17 mouse cellular contexts compared by ENCODE assay signal in the genomic region with DNA sequence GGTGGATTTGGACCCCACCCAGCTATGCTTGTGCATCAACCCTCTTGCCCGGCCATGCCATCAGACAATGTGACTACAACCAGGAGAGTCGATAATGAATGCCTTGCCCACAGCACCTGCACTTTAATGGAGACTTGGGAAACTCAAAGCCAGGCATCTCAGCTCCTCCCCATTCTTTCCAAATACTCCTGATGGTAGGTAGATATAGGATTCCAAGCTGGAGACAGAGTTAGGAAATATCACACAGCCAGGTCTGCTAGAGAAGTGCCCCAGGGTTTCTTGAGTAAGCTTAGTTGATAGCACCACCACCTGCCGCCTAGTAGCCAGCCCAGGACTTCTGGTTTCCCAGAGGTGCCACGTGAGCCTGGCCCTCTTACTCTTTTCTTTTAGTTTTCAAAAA.
"Had no signal": no experiment of that assay in that cellular context is flagged by ENCODE, and none has a peak within 500 bp of the region (broad histone marks: within the 10 kb centered on the region; RNA-seq: fewer than 3 reads in every experiment).

No protein-coding gene starts in this region.

- DNase-seq: retina, postnatal 1 day; right cerebral cortex, adult 18-20 months; right cerebral cortex, postnatal 14 days; right cerebral cortex, postnatal 25 days; right cerebral cortex, postnatal 4 days; spleen, adult 18-20 months; thymus, adult 18-20 months; thymus, adult 2 months; thymus, postnatal 14 days; thymus, postnatal 25 days; thymus, postnatal 36 days; thymus, postnatal 4 days had no signal

- H3K27ac ChIP-seq: neural tube, embryonic 12.5 days; neural tube, embryonic 13.5 days; neural tube, embryonic 15.5 days; stomach, embryonic 15.5 days; stomach, postnatal 0 days had no signal

- H3K9ac ChIP-seq: neural tube, embryonic 12.5 days; neural tube, embryonic 13.5 days; neural tube, embryonic 15.5 days; stomach, embryonic 15.5 days had no signal

- H3K36me3 ChIP-seq: neural tube, embryonic 12.5 days; neural tube, embryonic 13.5 days; neural tube, embryonic 15.5 days; stomach, embryonic 15.5 days had no signal

- H3K4me2 ChIP-seq: neural tube, embryonic 12.5 days; neural tube, embryonic 13.5 days; neural tube, embryonic 15.5 days; stomach, embryonic 15.5 days had no signal

- H3K9me3 ChIP-seq: neural tube, embryonic 15.5 days; stomach, embryonic 15.5 days had no signal

- H3K27me3 ChIP-seq: neural tube, embryonic 12.5 days; neural tube, embryonic 13.5 days; neural tube, embryonic 15.5 days; stomach, embryonic 15.5 days had no signal

- H3K4me3 ChIP-seq: neural tube, embryonic 12.5 days; neural tube, embryonic 13.5 days; neural tube, embryonic 15.5 days; stomach, embryonic 15.5 days had no signal

- H3K4me1 ChIP-seq: neural tube, embryonic 12.5 days; neural tube, embryonic 13.5 days; neural tube, embryonic 15.5 days; stomach, embryonic 15.5 days had no signal
